Mouse (Mus musculus) cerebellum, adult 9-10 months (tissue): ENCODE results near the gene Arhgap44.

ENCODE experiments used
- DNase-seq: peaks from one replicate; pipeline ENCODE4 v3.0.0; 2022

Gene Arhgap44

GRCm38 (mm10) chr11:65069609-65070008 is 93.2 kb downstream of the Arhgap44 start:
- DNase-seq = no peak

GRCm38 (mm10) chr11:65069051-65069450 is 93.7 kb downstream of the Arhgap44 start:
- no peak for DNase-seq

- DNase-seq = no peak
Measured at GRCm38 (mm10) chr11:65065201-65065600, 97.6 kb downstream of the Arhgap44 start.

GRCm38 (mm10) chr11:65061437-65061836 is 101.3 kb downstream of the Arhgap44 start:
- DNase-seq = peak; percentile 38

GRCm38 (mm10) chr11:65059531-65059930 is 103.2 kb downstream of the Arhgap44 start:
- no peak for DNase-seq

- DNase-seq = no peak
Measured at GRCm38 (mm10) chr11:65058224-65058908, 104.4 kb downstream of the Arhgap44 start.

- no peak for DNase-seq
Measured at GRCm38 (mm10) chr11:65055596-65055995, 107.2 kb downstream of the Arhgap44 start.

- DNase-seq = peak; percentile 46
Measured at GRCm38 (mm10) chr11:65054216-65054615, 108.5 kb downstream of the Arhgap44 start.

- no peak for DNase-seq
Measured at GRCm38 (mm10) chr11:65050819-65051218, 111.9 kb downstream of the Arhgap44 start.

GRCm38 (mm10) chr11:65049090-65049489 is 113.7 kb downstream of the Arhgap44 start:
- peak; percentile 91 for DNase-seq

GRCm38 (mm10) chr11:65040556-65040955 is 122.2 kb downstream of the Arhgap44 start:
- DNase-seq = peak; percentile 51

GRCm38 (mm10) chr11:65039517-65040095 is 123.2 kb downstream of the Arhgap44 start:
- DNase-seq = no peak

- no peak for DNase-seq
Measured at GRCm38 (mm10) chr11:65038996-65039395, 123.8 kb downstream of the Arhgap44 start.

- DNase-seq = no peak
Measured at GRCm38 (mm10) chr11:65032221-65032620, 130.5 kb downstream of the Arhgap44 start.

- DNase-seq = no peak
Measured at GRCm38 (mm10) chr11:65030201-65030600, 132.6 kb downstream of the Arhgap44 start.

- DNase-seq = no peak
Measured at GRCm38 (mm10) chr11:65028049-65028448, 134.7 kb downstream of the Arhgap44 start.

GRCm38 (mm10) chr11:65022771-65023170 is 140.0 kb downstream of the Arhgap44 start:
- DNase-seq = no peak

- DNase-seq = no peak
Measured at GRCm38 (mm10) chr11:65020744-65021143, 142.0 kb downstream of the Arhgap44 start.

- DNase-seq = no peak
Measured at GRCm38 (mm10) chr11:65016754-65017153, 146.0 kb downstream of the Arhgap44 start.

- DNase-seq = no peak
Measured at GRCm38 (mm10) chr11:65013906-65014305, 148.9 kb downstream of the Arhgap44 start.

- no peak for DNase-seq
Measured at GRCm38 (mm10) chr11:65006047-65006446, 156.7 kb downstream of the Arhgap44 start.

GRCm38 (mm10) chr11:65004836-65005235 is 157.9 kb downstream of the Arhgap44 start:
- DNase-seq = no peak

- DNase-seq = no peak
Measured at GRCm38 (mm10) chr11:65003611-65004010, 159.2 kb downstream of the Arhgap44 start.

GRCm38 (mm10) chr11:65001729-65002128 is 161.0 kb downstream of the Arhgap44 start:
- DNase-seq = peak; percentile 42

- no peak for DNase-seq
Measured at GRCm38 (mm10) chr11:64999685-65000084, 163.1 kb downstream of the Arhgap44 start.
